Mouse (Mus musculus) lung, postnatal 4 days (tissue): ENCODE data around the gene Prdm16.
A peak's percentile ranks its signal among the peaks of the same experiment; 100 is the strongest.

Experiments used
- DNase-seq, 2 experiments: peaks; one replicate each; pipeline ENCODE4 v3.0.0; 2021

Prdm16 gene

DNA sequence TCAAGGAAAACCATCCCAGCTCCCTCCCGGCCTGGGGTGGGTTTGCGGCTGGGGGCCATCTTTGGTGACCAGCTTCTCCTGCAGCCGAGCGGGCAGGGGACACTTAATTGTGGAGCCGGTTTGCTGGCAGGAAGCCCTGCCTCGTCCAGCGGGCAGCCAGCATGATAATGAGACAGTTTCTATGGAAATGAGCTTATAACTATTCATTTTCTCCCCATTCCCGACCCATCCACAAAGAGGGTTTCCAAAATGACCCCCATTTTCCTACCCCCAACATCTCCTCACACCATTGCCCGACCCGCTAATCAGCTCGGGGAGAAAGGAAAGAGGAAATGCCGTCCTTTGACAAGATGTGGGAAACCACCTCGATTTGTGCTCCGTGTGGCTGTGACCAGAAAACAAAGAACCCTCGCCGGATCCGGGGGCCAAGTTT lies 86.7 kb downstream of the Prdm16 start:
- peak in 1 of 2 experiments; percentile 50 for DNase-seq

DNA sequence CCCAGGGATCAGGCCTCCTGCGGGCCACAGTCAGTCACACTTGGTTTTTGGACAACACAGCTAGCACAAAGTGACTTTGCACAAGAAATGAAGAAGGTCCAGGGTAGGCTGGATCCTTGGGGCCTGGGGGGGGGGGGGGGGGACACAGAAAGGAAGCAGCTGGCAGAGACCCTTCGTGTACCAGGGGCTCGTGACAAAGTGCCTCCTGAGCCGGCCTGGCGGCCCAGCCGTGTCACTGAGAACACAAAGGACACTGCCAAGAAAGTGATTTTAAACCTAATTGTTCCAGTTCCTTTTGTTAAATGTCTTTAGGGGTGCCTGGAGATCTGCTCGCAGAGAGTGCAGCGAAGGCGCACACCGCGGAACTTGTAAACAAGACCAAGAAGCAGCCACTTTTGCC lies 87.2 kb downstream of the Prdm16 start:
- no peak for DNase-seq

DNA sequence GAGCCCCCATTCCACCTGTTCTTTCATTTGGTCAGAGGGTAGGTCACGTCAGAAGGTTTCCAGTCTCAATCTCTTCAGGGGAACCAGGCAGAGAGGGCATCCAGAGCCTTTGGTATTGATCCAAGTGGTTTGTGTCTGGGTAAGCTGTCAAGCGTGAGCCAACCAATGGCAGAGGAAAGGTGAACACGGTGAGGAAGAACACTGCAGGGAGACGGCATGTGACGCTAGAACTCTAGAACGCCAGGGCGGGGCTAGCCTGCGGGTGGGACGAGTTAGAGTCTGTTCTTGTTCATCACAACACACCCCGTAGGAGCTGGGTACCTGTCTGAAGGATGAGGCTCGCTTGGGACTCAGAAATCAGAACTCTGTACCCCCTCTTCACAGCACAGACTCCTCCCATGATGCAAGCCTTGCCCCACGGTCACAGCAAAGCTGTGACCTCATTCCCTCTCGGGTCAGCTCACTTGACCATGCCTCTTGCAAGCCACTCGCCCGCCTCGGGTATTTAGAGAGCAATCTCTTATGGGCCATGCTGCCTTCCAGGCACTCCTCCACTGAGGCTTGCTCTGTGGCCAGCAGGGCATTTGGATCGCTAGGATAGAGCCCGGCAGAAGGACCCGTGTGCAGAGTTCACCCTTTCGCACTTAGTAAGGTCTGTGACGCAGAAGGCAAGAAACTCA lies 89.4 kb downstream of the Prdm16 start:
- peak in 1 of 2 experiments; percentile 24 for DNase-seq

DNA sequence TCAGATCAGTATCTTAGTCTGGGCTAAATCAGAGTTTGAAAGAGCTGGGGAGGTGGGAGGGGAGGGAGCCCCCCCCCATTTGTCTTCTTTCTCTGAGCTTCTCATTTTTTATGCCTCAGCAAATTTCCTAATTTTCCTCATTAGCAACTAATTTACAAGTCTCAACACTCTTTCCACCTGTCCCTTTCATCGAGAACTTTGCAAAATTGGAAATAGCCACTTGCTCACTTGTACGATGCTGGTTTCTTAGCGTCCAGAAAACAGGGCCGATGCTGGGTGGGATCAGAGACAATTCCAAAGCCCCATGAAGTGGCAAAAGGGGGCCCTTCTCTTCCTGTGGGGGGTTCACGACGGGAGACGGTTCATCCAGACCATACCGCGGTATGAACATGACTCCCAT lies 91.4 kb downstream of the Prdm16 start:
- DNase-seq: no peak

DNA sequence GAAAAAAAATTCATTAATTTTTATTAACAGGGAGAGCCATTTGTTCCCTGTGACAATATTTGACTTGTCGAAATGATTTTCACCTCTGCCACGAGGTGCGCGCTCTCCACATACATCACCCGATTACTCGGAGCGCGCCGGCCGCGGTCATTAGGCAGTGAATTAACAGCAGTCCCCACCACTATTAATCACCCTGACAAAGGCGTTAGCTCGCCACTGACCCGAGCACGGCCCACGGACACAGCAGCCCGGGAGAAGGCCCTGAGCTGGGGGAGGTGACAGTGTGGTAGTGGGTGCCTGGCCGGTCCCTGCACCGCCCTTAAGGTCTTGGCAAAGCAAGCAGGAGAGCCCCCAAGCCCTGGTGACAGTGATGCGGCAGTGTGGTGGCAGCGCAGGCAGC lies 92.8 kb downstream of the Prdm16 start:
- no peak for DNase-seq

DNA sequence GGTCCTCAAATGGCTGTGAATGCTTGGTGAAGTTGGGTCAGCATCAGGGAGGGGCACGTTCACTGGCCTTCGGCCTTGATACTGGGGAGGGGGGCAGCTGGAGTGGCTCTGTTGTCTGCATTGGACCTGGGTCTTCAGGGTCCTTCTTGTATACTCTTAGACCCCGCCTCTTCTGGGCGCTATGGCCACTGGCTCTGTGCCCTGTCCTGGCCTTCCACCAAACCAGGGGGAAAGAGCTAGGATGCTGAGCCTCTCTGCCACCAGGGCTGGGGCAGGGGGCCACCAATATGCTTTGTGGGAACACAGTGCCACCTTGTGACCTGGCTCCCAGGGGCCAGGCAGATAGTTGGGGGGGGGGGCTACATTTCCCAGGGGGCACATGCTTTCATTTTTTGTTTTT lies 93.5 kb downstream of the Prdm16 start:
- DNase-seq: peak in 1 of 2 experiments; percentile 49

DNA sequence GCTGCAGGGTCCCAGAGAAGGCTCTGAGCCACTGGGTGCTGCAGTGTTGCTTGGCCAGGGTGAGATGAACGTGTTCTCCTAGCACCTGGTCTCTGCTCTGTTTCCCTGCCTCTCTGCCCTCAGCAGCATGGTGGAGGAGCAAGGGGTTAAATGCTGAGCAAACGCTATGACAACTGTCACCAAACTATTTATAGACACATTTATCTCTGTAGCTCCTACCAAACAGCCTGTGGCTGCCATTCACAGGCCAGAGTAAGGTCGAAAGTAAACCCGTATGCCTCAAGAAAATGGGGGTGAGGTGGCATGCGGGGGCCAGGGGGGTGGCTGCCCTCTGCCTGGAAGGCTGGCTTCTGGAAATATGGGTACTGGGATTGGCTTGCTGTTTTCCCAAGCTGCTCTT lies 94.1 kb downstream of the Prdm16 start:
- no peak for DNase-seq

DNA sequence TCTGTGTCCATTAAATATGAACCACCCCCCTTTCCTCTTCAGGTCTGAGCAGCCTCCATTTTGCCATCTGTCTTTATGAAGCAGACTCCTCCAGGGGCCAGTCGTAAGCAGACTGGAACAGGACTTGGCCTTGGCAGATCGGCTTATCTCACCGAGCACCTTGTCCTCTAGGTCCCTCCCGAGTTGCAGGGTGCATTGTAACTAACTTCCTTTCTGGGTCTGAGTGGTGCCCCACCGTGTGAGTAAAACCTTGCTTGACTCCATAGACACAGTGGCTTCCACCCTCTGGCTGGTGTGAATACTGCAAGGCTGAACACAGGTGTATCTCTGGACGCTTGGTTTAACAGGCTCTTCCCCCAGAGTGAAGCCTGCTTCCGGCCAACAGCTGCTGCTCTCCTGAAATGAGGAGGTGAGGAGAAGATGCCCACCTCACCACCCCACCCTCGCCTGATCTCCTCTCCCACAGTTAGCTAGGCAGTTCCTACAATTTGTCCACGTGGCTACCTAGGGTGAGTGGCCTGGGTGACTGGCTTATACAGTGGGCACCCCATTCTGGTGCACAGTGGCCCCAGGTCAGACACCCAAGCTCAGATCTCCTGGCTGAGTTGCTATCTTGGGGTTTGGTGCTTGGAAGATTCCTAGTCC lies 94.9 kb downstream of the Prdm16 start:
- DNase-seq: no peak

DNA sequence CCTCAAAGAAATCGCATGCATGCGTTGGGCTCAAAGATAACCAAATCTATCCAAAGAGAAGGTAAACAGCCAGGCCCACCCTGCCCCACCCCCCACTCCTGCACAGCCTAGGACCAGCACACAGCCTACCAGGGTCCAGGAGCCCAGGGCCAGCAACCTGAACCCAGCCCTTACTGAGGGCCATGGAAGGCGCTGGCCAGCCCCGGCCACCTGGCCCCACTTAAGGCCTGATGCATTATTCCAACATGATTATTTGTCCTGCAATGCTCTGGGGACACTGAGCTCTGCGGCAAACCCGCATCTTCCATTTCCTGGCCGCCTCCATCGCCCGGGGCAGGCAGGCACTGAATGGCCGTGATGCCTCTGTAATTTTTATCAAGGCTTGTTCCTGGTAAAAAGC lies 96.0 kb downstream of the Prdm16 start:
- no peak for DNase-seq

DNA sequence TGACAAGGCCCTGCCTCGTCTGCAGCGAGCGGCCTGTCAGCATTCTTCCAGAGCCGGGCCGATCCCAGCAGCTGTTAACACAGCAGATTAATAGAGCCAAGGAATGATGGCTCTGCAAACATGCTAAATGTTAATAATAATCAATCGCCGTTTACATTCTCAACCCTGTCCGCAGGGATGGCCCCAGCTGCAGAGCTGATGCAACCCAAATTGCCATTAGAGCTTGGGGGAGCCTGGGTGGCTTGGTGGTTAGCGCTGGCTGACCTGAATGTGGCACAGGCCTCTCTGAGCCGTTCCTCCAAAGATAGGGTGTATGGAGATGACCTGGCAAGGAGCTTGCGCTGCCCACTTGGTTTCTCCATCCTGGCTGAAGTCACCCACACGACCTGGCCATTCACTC lies 97.0 kb downstream of the Prdm16 start:
- no peak for DNase-seq

DNA sequence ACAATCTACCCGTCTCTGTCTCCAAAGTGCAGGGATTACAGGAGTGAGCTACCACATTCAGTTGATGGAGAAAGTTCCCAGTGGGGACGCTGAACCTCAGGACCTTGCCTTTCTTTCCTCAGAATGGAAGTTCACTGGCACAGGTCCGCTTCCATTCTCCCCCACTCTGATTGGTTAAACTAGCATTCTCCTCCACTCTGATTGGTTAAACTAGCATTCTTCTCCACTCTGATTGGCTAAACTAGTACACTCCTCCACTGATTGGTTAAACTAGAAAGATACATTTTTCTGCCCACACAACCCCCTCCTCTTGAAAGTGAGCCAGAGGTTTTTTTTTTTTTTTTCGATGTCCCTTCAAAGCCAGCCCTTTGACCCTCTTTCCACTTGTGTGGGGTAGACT lies 97.9 kb downstream of the Prdm16 start:
- DNase-seq: no peak

DNA sequence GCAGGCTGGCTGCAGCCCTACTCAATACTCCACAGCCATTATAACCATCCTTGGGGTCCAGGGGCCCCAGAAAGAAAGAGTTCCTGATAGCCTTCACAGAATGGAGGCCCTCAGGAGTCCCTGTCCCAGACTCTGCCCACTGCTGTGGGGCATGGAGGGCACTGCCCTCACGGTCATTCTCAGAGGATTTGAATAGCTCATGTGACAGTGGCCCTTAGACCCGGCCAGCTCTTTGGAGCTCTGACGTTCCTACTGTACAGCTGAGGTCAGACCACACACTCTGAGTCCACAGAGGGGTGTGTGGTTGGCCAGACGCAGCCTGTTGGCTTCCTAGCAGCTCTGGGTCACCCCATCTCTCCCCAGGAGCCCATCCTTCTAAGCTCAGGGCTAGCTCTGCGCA lies 100.6 kb downstream of the Prdm16 start:
- DNase-seq: no peak

DNA sequence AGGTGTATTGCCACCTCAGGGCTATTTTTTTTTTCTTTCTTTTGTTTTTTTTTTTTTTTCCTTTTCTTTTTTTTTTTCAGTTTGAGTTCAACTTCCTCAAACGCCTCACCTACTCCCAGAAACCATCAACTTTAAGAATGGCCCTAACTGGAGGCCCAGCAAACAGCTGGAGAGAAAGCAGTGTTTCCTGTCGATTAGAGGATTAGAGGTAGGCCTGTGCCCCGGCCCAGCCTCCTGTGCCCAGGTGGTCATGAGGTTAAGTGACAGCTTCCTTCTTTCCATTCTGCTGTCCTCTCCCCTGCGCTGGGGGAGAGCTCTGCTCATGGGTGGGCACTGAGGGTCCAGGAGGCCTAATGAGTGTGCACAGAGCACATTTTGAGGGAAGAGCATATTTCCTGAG lies 105.3 kb downstream of the Prdm16 start:
- DNase-seq: no peak

DNA sequence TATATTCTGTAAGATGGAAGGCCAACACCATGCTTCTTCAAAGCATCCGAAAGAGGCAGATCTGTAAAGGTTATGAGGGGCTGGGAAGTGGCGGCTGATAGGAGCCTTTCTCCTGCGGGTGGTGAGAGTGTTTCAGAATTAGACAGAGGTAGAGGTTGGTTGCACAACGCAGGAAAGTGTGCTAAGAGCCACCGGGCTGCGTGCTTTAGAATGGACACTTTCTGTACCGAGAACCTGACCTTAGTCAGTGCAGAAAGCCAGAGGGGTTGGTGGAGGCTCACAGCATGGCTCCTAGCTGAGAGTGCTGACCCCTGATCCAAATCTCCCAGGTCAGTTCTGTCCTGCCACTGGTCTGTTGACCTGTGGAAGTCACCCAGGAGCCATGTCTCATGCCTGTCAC lies 106.3 kb downstream of the Prdm16 start:
- no peak for DNase-seq

DNA sequence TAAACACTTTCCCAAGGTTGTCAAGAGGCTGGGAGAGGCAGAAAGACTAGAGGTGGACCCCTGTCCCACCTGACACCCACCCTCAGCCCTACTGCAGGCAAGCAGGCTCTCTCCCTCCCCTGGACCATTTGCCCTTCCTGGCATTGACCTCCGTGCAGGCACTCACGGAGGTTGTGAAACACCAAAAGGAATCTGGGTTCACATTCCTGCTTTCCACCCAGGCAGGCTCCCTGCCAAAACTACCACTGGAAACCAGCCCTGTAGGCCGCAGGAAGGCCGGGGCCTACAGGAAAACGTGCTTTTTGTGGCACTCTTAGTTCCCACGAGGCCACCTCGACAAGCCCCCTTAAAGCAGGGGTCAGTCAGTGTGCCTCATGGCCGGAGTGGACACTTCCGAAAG lies 109.2 kb downstream of the Prdm16 start:
- DNase-seq: peak; percentile 79 to 89

DNA sequence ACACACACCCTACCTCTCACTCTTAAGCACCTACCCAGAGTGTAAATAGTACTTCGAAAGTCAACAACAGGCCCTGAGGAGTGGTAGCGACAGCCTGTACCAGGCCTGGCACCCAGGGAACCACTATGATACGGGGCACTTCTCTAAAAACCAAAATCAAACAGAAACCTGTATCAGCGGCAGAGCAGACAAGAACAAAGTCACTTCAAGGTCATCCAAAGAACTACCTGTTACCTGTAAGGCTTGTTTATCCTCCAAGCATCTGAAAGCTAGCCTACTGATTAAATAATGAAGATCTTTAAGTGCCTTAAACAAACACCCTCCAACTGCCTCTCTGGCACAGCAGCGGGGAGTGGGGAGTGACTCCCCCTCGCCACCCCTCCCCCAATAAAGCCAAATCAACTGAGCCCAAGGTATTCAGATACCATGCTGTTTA lies 110.3 kb downstream of the Prdm16 start:
- peak; percentile 53 to 74 for DNase-seq

DNA sequence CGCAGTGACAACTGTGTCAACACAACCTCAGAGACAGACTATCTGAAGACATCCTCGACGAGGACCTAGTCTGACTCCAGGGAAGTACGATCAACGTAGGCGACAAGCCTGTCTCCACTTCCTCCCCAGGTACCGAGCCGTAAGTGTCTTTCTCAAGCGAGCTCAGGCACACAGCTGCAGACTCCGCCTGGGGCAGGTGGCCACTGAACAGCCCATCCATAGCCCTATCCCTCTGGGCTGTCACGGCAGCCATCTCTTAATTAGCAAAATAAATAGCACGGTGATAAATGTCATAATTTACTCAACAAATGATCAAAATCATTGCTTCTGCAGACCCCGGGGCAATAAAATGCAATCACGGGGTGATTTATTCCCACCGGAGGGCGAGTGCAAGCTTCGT lies 112.8 kb downstream of the Prdm16 start:
- no peak for DNase-seq

DNA sequence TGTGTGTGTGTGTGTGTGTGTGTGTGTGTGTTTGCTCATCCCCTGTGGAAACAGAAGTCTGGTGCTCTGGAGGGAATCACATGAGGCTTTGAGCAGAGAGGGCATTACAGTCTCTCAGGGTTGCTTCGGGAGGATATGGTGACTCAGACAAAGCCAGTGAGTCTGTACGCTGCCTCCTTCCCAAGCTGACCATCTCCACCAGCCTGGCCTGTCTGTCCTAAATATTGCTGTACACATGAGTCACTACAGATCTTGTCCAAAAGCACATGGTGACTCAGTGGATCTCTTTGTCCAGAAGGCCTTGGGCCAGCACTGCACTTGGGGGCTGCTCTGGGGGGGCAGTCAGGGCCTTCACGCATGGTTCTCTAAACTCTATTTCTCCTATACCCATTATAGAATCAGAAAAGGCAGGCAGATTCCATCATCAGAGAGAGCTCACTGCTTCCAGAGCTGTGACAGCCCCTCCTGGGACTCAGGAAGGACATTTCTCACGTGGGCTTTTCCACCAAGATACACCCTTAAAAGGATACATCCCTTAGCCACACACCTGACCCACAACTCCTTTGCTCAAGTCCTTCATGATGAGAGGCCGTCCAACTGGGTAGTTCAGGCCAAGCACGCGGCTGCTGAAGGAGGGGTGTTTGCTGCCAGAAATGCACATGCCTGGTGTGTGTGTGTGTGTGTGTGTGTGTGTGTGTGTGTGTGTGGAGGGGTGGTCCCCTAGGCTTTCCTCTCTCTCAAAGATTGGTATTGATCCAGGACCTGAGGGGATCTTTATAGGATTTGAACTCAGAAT lies 114.6 kb downstream of the Prdm16 start:
- peak; percentile 24 to 54 for DNase-seq

DNA sequence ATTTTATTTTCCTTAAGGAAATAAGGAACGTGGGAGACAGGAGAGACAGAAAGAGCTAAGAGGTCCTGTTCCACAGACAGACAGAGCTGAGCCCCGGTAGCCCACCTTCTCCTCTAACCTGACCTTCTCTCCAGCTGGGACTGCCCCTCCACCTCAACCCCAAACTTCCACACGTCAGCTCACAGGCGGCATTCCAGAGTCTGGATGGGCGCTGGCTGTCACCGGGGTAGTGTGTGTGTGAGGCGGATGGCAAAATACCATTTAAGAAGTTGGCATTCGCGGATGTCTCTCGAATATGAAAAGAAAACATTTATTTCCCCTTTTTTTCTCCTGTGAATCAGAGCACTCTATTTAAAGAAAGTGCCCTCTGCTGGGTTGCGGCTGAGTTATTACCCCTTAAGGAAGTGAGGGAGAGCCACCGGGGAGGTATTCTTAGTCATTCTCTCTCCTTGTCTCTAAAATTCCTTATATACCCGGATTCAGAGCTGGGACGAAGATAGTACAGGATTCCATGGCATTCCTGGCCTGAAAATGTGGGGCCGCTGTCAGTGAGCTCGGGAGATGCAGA lies 117.1 kb downstream of the Prdm16 start:
- DNase-seq: no peak

DNA sequence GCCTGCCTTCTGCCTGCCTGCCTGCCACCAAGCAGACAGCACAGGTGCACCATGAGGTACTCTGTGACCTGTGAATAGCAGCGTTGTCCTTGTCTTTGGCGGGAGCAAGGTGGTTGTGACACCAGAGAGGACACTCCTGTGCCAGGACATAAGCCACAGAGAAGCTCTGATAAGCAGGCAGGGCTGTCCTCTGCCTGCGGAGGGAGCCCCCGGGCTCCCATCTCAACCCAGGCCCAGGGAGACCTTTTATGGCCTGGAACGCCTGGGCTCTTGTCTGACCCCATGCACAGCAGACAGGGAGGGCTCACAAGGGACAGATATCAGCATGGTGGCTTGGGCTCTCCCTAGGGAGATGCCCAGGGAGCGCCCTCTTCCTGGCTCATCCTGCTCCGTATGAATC lies 118.7 kb downstream of the Prdm16 start:
- DNase-seq: no peak

DNA sequence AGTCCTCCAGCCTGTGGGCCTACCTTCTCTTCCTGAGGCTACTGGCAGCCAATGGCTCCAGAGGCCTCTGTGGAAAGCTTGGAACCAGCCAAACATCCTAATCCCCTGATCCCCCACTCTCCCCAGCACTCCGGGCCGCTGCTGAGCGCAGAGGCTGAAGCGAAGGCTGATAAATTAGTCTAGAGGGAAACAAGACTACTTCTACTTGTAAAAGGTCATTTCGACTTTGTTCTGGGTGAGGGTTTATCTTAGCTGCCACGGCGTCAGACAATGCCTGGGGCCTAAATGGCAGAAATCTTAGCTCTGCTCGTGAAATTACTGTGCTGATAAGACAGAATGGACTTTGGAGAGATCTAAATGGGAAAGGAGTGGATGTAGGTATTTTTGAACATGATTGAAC lies 120.2 kb downstream of the Prdm16 start:
- DNase-seq: no peak

DNA sequence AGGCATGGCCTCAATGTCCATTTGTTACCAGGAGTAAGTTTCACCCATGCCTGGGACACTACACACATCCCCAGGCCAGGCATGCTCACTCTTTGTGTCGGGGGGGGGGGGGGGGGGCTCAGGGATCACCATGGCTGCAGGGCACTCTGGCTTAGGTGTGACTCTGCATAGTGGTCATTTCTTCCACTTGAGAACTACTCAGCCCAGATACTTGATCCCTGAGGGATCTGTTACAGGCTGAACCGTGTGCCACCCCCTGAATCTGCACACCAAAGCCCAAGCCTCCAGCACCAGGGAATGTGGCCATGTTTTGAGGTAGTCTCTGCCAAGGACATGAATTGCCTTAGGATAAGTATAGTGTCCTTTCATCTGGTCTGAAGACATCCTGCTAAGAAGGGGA lies 123.0 kb downstream of the Prdm16 start:
- no peak for DNase-seq

DNA sequence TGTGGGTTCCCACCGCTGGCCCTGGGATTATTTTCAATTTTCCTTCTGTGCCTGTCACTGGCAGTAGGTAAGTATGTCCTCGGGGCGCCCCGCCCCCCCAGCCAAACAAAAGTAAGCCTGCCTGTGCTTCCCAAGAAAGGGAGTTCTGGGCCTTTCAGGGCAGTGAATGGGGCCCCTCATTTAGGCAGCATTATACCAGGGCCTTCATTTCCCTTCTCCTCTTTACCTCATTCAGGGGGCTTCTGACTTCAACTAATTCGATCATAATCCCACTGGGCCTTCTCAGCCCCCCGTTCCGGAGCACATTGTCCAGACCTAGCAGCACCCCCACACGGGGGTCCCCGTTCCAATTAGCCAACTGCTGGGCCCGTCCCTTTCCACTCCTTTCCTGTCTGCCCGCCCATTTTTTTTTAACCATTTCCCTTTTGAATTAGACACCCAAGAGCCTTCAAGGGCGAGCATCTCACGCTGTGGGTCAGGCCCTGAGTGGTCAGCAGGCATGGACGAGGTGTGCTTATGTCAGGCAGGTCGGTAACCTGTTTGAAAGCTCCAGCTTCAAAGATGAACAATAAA lies 124.1 kb downstream of the Prdm16 start:
- DNase-seq: no peak
